Mouse (Mus musculus): Measurements from ENCODE around the gene Zfp746. TPM values are rescaled to one million over a fixed set of nuclear protein-coding genes. Genes with fewer than 3 reads are reported as not detected.

The Zfp746 gene
- total and polyA plus RNA-seq, 2 experiments from 2014 or later: 16.4 to 34.3 TPM

DNA sequence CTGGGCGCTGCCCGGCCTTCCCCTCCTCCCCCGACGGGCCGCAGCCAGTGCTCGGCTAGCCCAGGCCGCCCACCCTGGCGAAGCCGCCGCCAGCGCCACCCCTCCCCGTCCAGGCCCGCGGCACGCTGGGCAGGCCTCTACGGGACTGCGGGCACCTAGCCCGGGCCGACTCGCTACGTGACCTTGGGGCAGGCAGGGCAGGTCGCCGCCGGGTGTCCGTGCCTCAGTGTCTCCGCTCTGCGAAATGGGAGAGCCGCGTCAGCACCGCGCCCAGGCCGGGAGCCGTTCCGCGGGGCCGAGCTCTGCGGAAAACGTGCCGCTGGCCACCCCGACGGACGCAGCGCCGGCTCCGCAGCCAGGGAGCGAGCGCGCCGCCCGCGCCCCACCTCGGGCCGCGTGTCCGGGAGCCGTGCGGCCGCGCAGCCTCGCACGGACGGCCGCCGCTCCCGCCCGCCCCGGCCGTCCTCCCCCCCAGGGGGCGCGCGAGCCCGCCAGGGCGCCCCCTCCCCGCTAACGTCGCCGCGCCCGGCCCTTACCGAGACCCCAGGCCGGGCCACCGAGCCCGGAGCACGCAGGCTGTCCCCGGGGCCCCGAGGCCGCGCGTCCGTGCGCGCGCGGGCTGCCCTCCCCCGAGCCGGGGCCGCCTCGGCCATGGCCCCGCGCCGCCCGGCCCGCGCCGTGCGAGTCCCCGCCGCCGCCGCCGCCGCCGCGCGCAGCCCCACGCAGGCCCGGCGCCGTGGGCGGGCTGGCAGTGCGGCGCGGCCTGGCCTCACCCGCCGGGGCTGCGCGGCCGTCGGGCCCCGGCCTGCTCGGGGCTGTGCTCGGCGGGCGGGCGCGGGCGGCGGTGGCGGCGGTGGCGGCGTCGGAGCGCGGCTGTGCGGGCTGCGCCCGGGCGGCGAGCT is 38.7 kb downstream of the Zfp746 start:
- H3K4me3 ChIP-seq (ENCODE audit: low read length): peak overlapping the region; percentile 81
- under 1% methylated on average over 77 of the region's 150 CpGs for WGBS
- H3K27me3 ChIP-seq (ENCODE audit: insufficient read depth, low read length): no peaks in the 10 kb centered on the region
- peak overlapping the region; percentile 90 for H3K9ac ChIP-seq (replicated peaks; ENCODE audit: low read length)
- no peaks in the 10 kb centered on the region for H3K9me3 ChIP-seq (ENCODE audit: low read length)
- TF ChIP-seq CTCF (IDR thresholded peaks at IDR 0.05; ENCODE audit: low read depth): no peak
- ATAC-seq: peak; percentile 71
- H3K36me3 ChIP-seq (ENCODE audit: insufficient read depth, low read length): peaks cover 14% of the 10 kb centered on the region; the same call in 1 of the 2 replicates
- no peaks in the 10 kb centered on the region for H3K4me1 ChIP-seq (ENCODE audit: insufficient read depth, low read length)
- H3K27ac ChIP-seq: peak overlapping the region; percentile 93
- H3K4me2 ChIP-seq (ENCODE audit: low read depth, low read length): peak overlapping the region; percentile 82
- peak; percentile 67 for DNase-seq (ENCODE audit: low spot score)

DNA sequence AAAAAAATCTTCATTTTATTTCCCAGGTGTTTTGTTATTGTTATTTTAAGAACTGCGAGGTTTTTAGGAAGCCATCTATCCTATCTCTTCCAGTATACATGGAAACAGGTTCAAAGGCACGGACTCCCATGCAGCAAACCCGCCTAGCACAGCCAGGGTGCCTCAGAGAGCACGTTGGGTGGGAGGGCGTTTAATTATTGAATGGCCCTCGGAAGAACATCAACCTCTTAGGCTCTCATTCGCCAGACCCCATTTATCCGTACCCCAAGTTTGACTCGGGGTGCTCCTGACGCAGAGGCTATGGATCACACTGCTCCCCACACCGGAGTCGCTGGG is 39.3 kb downstream of the Zfp746 start:
- peak; percentile 43 for TF ChIP-seq CTCF (IDR thresholded peaks at IDR 0.05; ENCODE audit: low read depth)
- Histone ChIP-seq H3K9me3 (ENCODE audit: low read length) (no peaks in the 10 kb centered on the region), H3K9ac (replicated peaks; ENCODE audit: low read length) (peak overlapping the region; percentile 90), H3K4me1 (ENCODE audit: insufficient read depth, low read length) (no peaks in the 10 kb centered on the region), H3K27me3 (ENCODE audit: insufficient read depth, low read length) (no peaks in the 10 kb centered on the region), H3K36me3 (ENCODE audit: insufficient read depth, low read length) (peaks cover 19% of the 10 kb centered on the region; the same call in 1 of the 2 replicates), H3K4me2 (ENCODE audit: low read depth, low read length) (peak overlapping the region; percentile 82), H3K27ac (peak overlapping the region; percentile 93), H3K4me3 (ENCODE audit: low read length) (peak overlapping the region; percentile 81)
- WGBS: 5% methylated on average over 12 of the region's 12 CpGs
- ATAC-seq (peak; percentile 8; the same call in 1 of the 2 replicates), DNase-seq (ENCODE audit: low spot score) (peak; percentile 61)

DNA sequence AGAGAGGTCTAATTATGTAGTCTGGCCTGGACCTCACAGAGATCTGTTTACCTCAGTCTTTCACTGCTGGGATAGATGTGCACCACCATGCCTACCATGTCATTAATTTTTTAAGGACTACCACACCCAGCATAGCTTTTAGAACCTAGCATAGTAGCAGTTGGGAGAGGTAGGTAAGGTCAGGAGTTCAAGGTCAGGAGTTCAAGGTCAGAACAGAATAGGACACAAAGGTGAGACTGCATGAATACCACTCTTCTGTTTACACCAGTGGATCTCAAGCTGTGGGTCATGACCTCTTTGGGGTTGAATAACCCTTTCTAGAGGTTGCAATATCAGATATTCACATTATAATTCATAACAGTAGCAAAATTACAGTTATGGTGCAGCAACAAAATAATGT is 53.7 kb downstream of the Zfp746 start:
- no peak overlapping the region for H3K27ac ChIP-seq
- no peak overlapping the region for H3K4me3 ChIP-seq (ENCODE audit: low read length)
- H3K4me1 ChIP-seq (ENCODE audit: insufficient read depth, low read length): no peaks in the 10 kb centered on the region
- H3K27me3 ChIP-seq (ENCODE audit: insufficient read depth, low read length): no peaks in the 10 kb centered on the region
- H3K9ac ChIP-seq (replicated peaks; ENCODE audit: low read length): no peak overlapping the region
- no peak overlapping the region for H3K4me2 ChIP-seq (ENCODE audit: low read depth, low read length)
- peaks cover 73% of the 10 kb centered on the region for H3K36me3 ChIP-seq (ENCODE audit: insufficient read depth, low read length)
- ATAC-seq (no peak), DNase-seq (ENCODE audit: low spot score) (no peak)
- no peaks in the 10 kb centered on the region for H3K9me3 ChIP-seq (ENCODE audit: low read length)
- TF ChIP-seq CTCF (IDR thresholded peaks at IDR 0.05; ENCODE audit: low read depth): no peak

DNA sequence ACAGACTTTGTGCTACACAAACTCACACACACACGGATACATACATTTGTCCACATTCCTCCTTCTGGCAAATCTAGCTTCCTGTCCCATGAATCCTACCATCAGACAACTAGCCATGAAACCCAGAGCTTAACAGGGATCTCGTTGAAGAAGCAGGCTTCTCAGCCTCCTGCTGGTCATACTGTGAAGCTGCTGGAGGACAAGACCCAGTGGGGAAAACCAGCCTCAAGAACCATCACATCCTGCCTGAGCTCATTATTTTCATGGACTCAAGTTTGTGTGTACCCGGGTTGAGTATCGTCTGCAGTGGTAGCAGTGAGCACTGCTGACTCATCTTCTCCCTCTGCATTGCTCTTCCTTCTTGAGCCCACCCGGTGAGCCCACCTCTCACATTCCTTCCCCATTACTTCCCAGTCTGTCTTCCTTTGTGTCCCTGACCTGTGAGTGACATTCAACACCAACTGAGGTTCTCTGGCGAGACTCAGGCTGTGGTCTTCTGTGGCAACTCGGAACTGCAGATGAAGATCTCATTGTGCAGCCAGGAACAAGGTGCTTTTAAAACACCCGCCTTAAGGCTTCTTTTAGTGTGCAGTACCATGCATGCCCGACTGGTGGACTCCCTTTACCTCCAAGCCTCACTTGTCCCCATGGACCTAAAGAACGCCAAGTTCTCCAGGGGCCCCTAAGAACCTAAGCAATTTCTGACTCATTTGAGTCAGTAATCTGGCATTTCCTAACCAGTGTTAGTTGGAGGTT is 60.3 kb downstream of the Zfp746 start:
- DNase-seq (ENCODE audit: low spot score) (no peak), ATAC-seq (no peak)
- Histone ChIP-seq H3K9me3 (ENCODE audit: low read length) (peaks cover 8% of the 10 kb centered on the region; the same call in 1 of the 2 replicates), H3K9ac (replicated peaks; ENCODE audit: low read length) (no peak overlapping the region), H3K36me3 (ENCODE audit: insufficient read depth, low read length) (peaks cover 70% of the 10 kb centered on the region), H3K4me3 (ENCODE audit: low read length) (no peak overlapping the region), H3K4me1 (ENCODE audit: insufficient read depth, low read length) (no peaks in the 10 kb centered on the region), H3K27me3 (ENCODE audit: insufficient read depth, low read length) (no peaks in the 10 kb centered on the region), H3K4me2 (ENCODE audit: low read depth, low read length) (no peak overlapping the region), H3K27ac (no peak overlapping the region)
- peak; percentile 47 for TF ChIP-seq CTCF (IDR thresholded peaks at IDR 0.05; ENCODE audit: low read depth)
- whole genome bisulfite sequencing: 82% methylated on average over 10 of the region's 10 CpGs

DNA sequence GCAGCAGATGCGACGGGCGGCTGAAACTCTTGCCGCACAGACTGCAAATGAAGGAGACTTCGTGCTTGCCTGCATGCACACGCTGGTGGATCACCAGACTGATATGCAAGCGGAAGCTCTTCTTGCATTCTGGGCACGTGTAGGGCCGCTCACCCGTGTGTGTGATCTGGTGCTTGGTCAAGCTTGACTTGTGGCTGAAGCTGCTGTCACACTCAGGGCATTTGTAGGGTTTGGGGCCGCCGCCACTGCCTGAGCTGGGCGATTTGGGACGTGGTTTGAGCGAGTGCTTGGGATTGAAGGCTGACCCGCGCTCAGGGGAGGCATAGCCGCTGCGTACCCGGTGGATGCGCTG is 61.4 kb downstream of the Zfp746 start:
- H3K9ac ChIP-seq (replicated peaks; ENCODE audit: low read length): no peak overlapping the region
- H3K4me2 ChIP-seq (ENCODE audit: low read depth, low read length): no peak overlapping the region
- no peak overlapping the region for H3K4me3 ChIP-seq (ENCODE audit: low read length)
- DNase-seq (ENCODE audit: low spot score) (no peak), ATAC-seq (peak; percentile 41)
- peaks cover 63% of the 10 kb centered on the region for H3K36me3 ChIP-seq (ENCODE audit: insufficient read depth, low read length)
- 74% methylated on average over 21 of the region's 21 CpGs for WGBS
- no peak for TF ChIP-seq CTCF (IDR thresholded peaks at IDR 0.05; ENCODE audit: low read depth)
- peaks cover 8% of the 10 kb centered on the region; the same call in 1 of the 2 replicates for H3K9me3 ChIP-seq (ENCODE audit: low read length)
- peaks cover 4% of the 10 kb centered on the region; the same call in 1 of the 2 replicates for H3K4me1 ChIP-seq (ENCODE audit: insufficient read depth, low read length)
- no peak overlapping the region for H3K27ac ChIP-seq
- no peaks in the 10 kb centered on the region for H3K27me3 ChIP-seq (ENCODE audit: insufficient read depth, low read length)

DNA sequence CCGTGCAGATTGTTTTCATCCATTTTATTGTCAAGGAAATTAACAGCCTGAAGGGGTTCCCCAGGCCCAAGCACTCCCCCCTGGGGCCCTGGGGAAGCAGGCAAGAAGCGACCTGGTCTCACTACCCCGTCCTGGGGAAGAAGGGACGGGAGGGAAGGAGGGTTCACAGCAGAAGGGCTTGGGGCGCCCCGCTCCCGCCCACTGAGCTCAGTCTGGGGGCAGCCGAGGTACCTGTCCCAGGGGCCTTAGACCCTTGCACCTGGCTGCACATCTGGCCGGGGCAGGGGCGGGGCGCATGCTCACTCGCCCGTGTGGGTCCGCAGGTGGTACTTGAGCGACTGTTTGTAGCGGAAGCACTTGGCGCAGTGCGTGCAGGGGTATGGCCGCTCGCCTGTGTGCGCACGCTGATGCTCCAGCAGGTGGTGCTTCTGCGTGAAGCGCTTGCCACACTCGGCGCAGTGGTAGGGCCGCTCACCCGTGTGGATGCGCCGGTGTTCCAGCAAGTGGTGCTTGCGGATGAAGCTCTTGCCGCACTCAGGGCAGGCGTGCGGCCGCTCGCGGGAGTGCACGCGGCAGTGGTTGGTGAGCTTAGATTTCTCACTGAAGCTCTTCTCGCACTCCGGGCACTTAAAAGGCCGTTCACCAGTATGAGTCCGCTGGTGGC is 61.9 kb downstream of the Zfp746 start:
- H3K27ac ChIP-seq: no peak overlapping the region
- H3K4me3 ChIP-seq (ENCODE audit: low read length): no peak overlapping the region
- H3K9ac ChIP-seq (replicated peaks; ENCODE audit: low read length): no peak overlapping the region
- ATAC-seq (peak; percentile 79), DNase-seq (ENCODE audit: low spot score) (peak; percentile 47)
- H3K27me3 ChIP-seq (ENCODE audit: insufficient read depth, low read length): no peaks in the 10 kb centered on the region
- 76% methylated on average over 43 of the region's 43 CpGs for WGBS
- H3K9me3 ChIP-seq (ENCODE audit: low read length): peaks cover 8% of the 10 kb centered on the region; the same call in 1 of the 2 replicates
- no peak overlapping the region for H3K4me2 ChIP-seq (ENCODE audit: low read depth, low read length)
- H3K36me3 ChIP-seq (ENCODE audit: insufficient read depth, low read length): peaks cover 61% of the 10 kb centered on the region
- no peak for TF ChIP-seq CTCF (IDR thresholded peaks at IDR 0.05; ENCODE audit: low read depth)
- H3K4me1 ChIP-seq (ENCODE audit: insufficient read depth, low read length): peaks cover 4% of the 10 kb centered on the region; the same call in 1 of the 2 replicates
